13 mouse cellular contexts compared by ENCODE assay signal in the genomic region with DNA sequence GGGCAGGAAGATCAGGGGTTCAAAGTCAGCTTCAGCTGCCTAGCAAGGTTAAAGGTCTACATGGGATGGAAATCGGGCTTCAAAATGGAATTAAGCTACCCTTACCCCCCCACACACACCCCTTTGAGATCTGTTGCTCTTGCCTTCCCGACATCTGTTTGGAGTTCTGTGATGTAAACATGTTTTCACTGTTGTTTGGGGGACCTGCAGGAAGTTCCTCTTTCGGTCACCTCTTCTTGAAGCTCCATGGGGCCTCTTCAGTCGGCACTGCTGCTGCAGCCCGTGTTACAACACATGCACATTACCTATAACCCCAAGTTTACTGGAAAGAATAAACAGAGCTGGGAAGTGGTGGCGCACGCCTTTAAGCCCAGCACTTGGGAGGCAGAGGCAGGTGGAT.
"Had no signal": no experiment of that assay in that cellular context is flagged by ENCODE, and none has a peak within 500 bp of the region (broad histone marks: within the 10 kb centered on the region; RNA-seq: fewer than 3 reads in every experiment).

No protein-coding gene starts in this region.

- H3K27me3 ChIP-seq: intestine, embryonic 15.5 days; kidney, embryonic 15.5 days; limb, embryonic 12.5 days; limb, embryonic 15.5 days; liver, embryonic 12.5 days; liver, embryonic 15.5 days had no signal

- DNase-seq: kidney, adult 11 months; kidney, postnatal 10 days; kidney, postnatal 36 days; left cerebral cortex, postnatal 4 days; lung, postnatal 14 days; midbrain, embryonic 14.5 days had no signal

- ATAC-seq: intestine, embryonic 15.5 days; liver, embryonic 12.5 days had no signal

- H3K27ac ChIP-seq: intestine, embryonic 15.5 days; kidney, embryonic 15.5 days; limb, embryonic 12.5 days; limb, embryonic 15.5 days; liver, embryonic 12.5 days; liver, embryonic 15.5 days; stomach, postnatal 0 days had no signal

- H3K36me3 ChIP-seq: intestine, embryonic 15.5 days; kidney, embryonic 15.5 days; limb, embryonic 12.5 days; limb, embryonic 15.5 days; liver, embryonic 12.5 days; liver, embryonic 15.5 days had no signal

- H3K4me3 ChIP-seq: intestine, embryonic 15.5 days; kidney, embryonic 15.5 days; limb, embryonic 12.5 days; limb, embryonic 15.5 days; liver, embryonic 12.5 days; liver, embryonic 15.5 days had no signal
